Mouse (Mus musculus): ENCODE data around the gene Sart3.
"Not testable (repeated sequence)": the region's sequence is repeated elsewhere in the genome, so short reads cannot be mapped to it uniquely, and the experiment has no call there.

DNA sequence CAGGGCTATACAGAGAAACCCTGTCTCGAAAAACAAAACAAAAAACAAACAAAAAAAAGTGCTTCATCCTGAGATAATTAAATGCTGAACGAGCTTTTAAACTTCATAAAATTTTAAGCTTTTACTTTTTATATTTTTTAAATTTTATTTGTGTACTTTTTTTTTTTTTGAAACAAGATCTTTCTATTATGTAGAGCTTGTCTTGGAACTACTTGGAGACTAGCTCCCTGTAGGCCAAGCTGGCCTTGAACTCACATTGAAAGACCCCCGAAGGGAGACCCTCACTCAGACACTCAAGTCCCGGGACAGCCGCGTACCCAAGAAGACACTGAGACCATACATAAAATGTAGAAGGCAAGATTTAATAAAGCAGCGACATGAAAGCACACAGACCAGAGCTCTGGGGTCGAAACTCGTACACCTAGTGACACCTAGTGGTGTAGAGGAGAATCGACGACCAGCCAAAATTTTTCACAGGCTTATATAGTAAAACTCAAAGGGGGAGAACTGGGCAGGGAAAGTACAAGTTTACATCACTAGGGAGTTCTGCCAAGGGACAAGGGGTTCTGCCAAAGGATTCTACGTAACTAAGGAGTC is 39.6 kb upstream of the Sart3 start:
- TF ChIP-seq CTCF (IDR thresholded peaks at IDR 0.05; ENCODE audit: low read depth), result peak; percentile 50
- not testable (repeated sequence) for TF ChIP-seq EP300 (IDR thresholded peaks at IDR 0.05; ENCODE audit: low read depth)

Measured in heart, postnatal 0 days (tissue).